Mouse (Mus musculus): ENCODE data around the gene Ccnb2.

DNA sequence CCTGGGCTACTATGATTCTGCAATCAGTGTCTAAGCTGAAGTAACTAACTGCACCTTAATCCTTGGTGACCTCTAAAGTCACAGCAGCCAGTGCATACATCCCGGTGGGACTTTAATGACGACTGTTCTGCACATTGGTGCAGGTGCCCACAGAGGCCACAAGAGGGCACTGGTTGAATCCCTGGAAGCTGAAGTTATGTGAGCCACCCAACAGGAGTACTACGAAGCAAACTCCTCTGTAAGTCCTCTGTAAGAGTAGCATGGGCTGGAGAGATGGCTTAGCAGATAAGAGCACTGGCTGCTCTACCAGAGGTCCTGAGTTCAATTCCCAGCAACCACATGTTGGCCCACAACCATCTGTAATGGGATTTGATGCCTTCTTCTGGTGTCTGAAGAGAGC is 4.9 kb downstream of the Ccnb2 start:
- TF ChIP-seq POLR2A (IDR thresholded peaks at IDR 0.05; ENCODE audit: insufficient read length, low read depth) (no peak), MAX (IDR thresholded peaks at IDR 0.05; ENCODE audit: low read depth) (no peak), MYOG (IDR thresholded peaks at IDR 0.05; ENCODE audit: control insufficient read depth in 1 of 3, insufficient read depth in 1 of 3, insufficient read length in 2 of 3, low read depth in 2 of 3) (no peak)

Measured in myocyte (in vitro differentiated cells).